Mouse (Mus musculus) neutrophil, adult 5-6 weeks (primary cell): ENCODE results near the gene Urah. TPM values are rescaled to one million over a fixed set of nuclear protein-coding genes. Genes with fewer than 3 reads are reported as not detected.

Experiments
- ATAC-seq: fragments of 151-379, 151-347 bp; 2 replicates; pipeline ENCODE4 v1.8.0; 2017; ENCODE audit warnings: mild to moderate bottlenecking, moderate TSS enrichment; ENCODE audit not compliant: insufficient number of reproducible peaks, poor library complexity, low FRiP score, severe bottlenecking; ENCODE audit errors: extremely low read depth
- total RNA-seq: library from RNA; stranded (forward); fragments of 200-1000 nt; gene quantifications from 2 replicates; pipeline ENCODE4 v1.2.3, GENCODE M21; 2017

Gene Urah
- total RNA-seq, 1 experiment from 2014 or later: not detected

GRCm38 (mm10) chr7:140836243-140837115 is 1.7 kb downstream of the Urah start:
- ATAC-seq: no peak

- ATAC-seq: no peak
Observed at GRCm38 (mm10) chr7:140839556-140839955, 4.7 kb downstream of the Urah start.

- no peak for ATAC-seq
Observed at GRCm38 (mm10) chr7:140840750-140841735, 6.2 kb downstream of the Urah start.

GRCm38 (mm10) chr7:140843806-140844205 is 9.0 kb downstream of the Urah start:
- ATAC-seq: no peak

GRCm38 (mm10) chr7:140844905-140845665 is 10.3 kb downstream of the Urah start, which contains the start of gene Scgb1c1:
Gene Scgb1c1 (plus strand): TSS chr7:140845547.
- peak; percentile 85 for ATAC-seq

- ATAC-seq: no peak
Observed at GRCm38 (mm10) chr7:140845683-140846082, 10.9 kb downstream of the Urah start.

- no peak for ATAC-seq
Observed at GRCm38 (mm10) chr7:140846676-140847075, 11.9 kb downstream of the Urah start.

GRCm38 (mm10) chr7:140847755-140848580 is 13.2 kb downstream of the Urah start, which contains the start of gene Odf3:
Gene Odf3 (plus strand): TSS chr7:140847805.
- ATAC-seq: no peak

- no peak for ATAC-seq
Observed at GRCm38 (mm10) chr7:140848591-140848990, 13.8 kb downstream of the Urah start.

GRCm38 (mm10) chr7:140851916-140852315 is 17.1 kb downstream of the Urah start:
- ATAC-seq: no peak

- ATAC-seq: no peak
Observed at GRCm38 (mm10) chr7:140853386-140853785, 18.6 kb downstream of the Urah start.

GRCm38 (mm10) chr7:140854483-140854882 is 19.7 kb downstream of the Urah start:
- ATAC-seq: no peak

GRCm38 (mm10) chr7:140855181-140855580 is 20.4 kb downstream of the Urah start:
- no peak for ATAC-seq

- peak; percentile 49 for ATAC-seq
Observed at GRCm38 (mm10) chr7:140855860-140856784, 21.3 kb downstream of the Urah start, which contains the start of gene Gm45785. Gene Gm45785 (minus strand): TSS chr7:140856331.

- peak; percentile 69 for ATAC-seq
Observed at GRCm38 (mm10) chr7:140856785-140857549, 22.1 kb downstream of the Urah start, which contains the start of gene Ric8a. Gene Ric8a (plus strand): TSS chr7:140856957.
